Mouse (Mus musculus) olfactory bulb, adult 2 months (tissue): ENCODE data around the gene Erc2. TPM values are rescaled to one million over a fixed set of nuclear protein-coding genes. Genes with fewer than 3 reads are reported as not detected.
"Not testable (repeated sequence)": the region's sequence is repeated elsewhere in the genome, so short reads cannot be mapped to it uniquely, and the experiment has no call there.

Experiments used
- H3K27ac ChIP-seq: fragments of 200-500 bp; 2 replicates; pipeline ENCODE4 v1.5.1; 2012; ENCODE audit warnings: low read depth, low read length; ENCODE audit not compliant: insufficient read depth
- H3K4me1 ChIP-seq: fragments of 200-500 bp; 2 replicates; pipeline ENCODE4 v1.6.1; 2012; ENCODE audit warnings: low read length; ENCODE audit not compliant: control insufficient read depth, insufficient read depth
- H3K4me3 ChIP-seq: fragments of 200-500 bp; 2 replicates; pipeline ENCODE4 v1.5.1; 2012; ENCODE audit warnings: mild to moderate bottlenecking, low read depth, low read length, moderate library complexity; ENCODE audit not compliant: insufficient read depth
- CTCF ChIP-seq: fragments of 200-500 bp; IDR thresholded peaks from 2 replicates; pipeline ENCODE4 v1.5.1; 2012; ENCODE audit warnings: low read depth, mild to moderate bottlenecking, low read length, moderate library complexity; ENCODE audit not compliant: insufficient read depth
- POLR2A ChIP-seq: fragments of 200-500 bp; IDR thresholded peaks from 2 replicates; pipeline ENCODE4 v1.6.1; 2012; ENCODE audit warnings: mild to moderate bottlenecking, low read depth, low read length, moderate library complexity; ENCODE audit not compliant: insufficient read depth
- WGBS: fragments of 180-500 bp; shearing (Covaris S2); methylation state at CpG from one replicate; pipeline ENCODE4 v1.1.7; 2018; 5-methylcytosine and 5-hydroxymethylcytosine counted together
- polyA plus RNA-seq: library from polyadenylated mRNA; stranded (reverse); fragments of >200 nt; gene quantifications from 2 replicates; pipeline ENCODE4 v1.2.4, GENCODE M21; 2012; ENCODE audit warnings: low replicate concordance; ENCODE audit not compliant: missing spikeins, insufficient read depth, insufficient read length

Erc2 gene
- polyA plus RNA-seq, 1 experiment, result not detected

- no peak overlapping the region; the same call in 1 of the 2 replicates for H3K27ac ChIP-seq
- H3K4me3 ChIP-seq, result no peak overlapping the region
- peaks cover 4% of the 10 kb centered on the region; the same call in 1 of the 2 replicates for H3K4me1 ChIP-seq
- TF ChIP-seq POLR2A, result no peak
- TF ChIP-seq CTCF, result no peak
- 77% methylated on average over 6 of the region's 6 CpGs for WGBS
Observed at GRCm38 (mm10) chr14:27860371-27861046, 238.3 kb downstream of the Erc2 start.

- no peak for TF ChIP-seq CTCF
- no peak for TF ChIP-seq POLR2A
- Histone ChIP-seq H3K4me3 (no peak overlapping the region), H3K27ac (no peak overlapping the region), H3K4me1 (peaks cover 2% of the 10 kb centered on the region; the same call in 1 of the 2 replicates)
Observed at GRCm38 (mm10) chr14:27862299-27862698, 240.1 kb downstream of the Erc2 start.

GRCm38 (mm10) chr14:27867386-27867785 lies 245.2 kb downstream of the Erc2 start:
- Histone ChIP-seq H3K27ac (no peak overlapping the region), H3K4me1 (no peaks in the 10 kb centered on the region), H3K4me3 (no peak overlapping the region)
- TF ChIP-seq CTCF (no peak), POLR2A (no peak)

- Histone ChIP-seq H3K27ac (no peak overlapping the region), H3K4me3 (no peak overlapping the region), H3K4me1 (peaks cover 5% of the 10 kb centered on the region)
- WGBS, result 98% methylated on average over 1 of the region's 1 CpGs
- TF ChIP-seq CTCF, result no peak
- no peak for TF ChIP-seq POLR2A
Observed at GRCm38 (mm10) chr14:27873619-27874018, 251.4 kb downstream of the Erc2 start.

GRCm38 (mm10) chr14:27875991-27876411 lies 253.8 kb downstream of the Erc2 start:
- 35% methylated on average over 13 of the region's 13 CpGs for WGBS
- H3K27ac ChIP-seq, result no peak overlapping the region
- peaks cover 7% of the 10 kb centered on the region for H3K4me1 ChIP-seq
- TF ChIP-seq CTCF (no peak), POLR2A (no peak)
- peak overlapping the region; percentile 23 for H3K4me3 ChIP-seq

GRCm38 (mm10) chr14:27881972-27882371 lies 259.7 kb downstream of the Erc2 start:
- Histone ChIP-seq H3K27ac (no peak overlapping the region), H3K4me3 (no peak overlapping the region), H3K4me1 (0 out of 2 replicates have a peak, but pooled peaks cover 2% of the 10 kb centered on the region)
- no peak for TF ChIP-seq CTCF
- TF ChIP-seq POLR2A, result no peak
- 72% methylated on average over 5 of the region's 5 CpGs for WGBS

GRCm38 (mm10) chr14:27886337-27886736 lies 264.1 kb downstream of the Erc2 start:
- not testable (repeated sequence) for H3K4me3 ChIP-seq, H3K27ac ChIP-seq, H3K4me1 ChIP-seq
- WGBS, result 68% methylated on average over 5 of the region's 5 CpGs

- Histone ChIP-seq H3K4me3 (no peak overlapping the region), H3K27ac (no peak overlapping the region), H3K4me1 (no peaks in the 10 kb centered on the region)
- WGBS, result 77% methylated on average over 5 of the region's 5 CpGs
- TF ChIP-seq CTCF (no peak), POLR2A (no peak)
Observed at GRCm38 (mm10) chr14:27887488-27887887, 265.3 kb downstream of the Erc2 start.

- no peak overlapping the region for H3K4me3 ChIP-seq
- 71% methylated on average over 2 of the region's 2 CpGs for WGBS
- H3K27ac ChIP-seq, result no peak overlapping the region
- TF ChIP-seq CTCF, result no peak
- TF ChIP-seq POLR2A, result no peak
- no peaks in the 10 kb centered on the region for H3K4me1 ChIP-seq
Observed at GRCm38 (mm10) chr14:27889650-27890049, 267.4 kb downstream of the Erc2 start.

GRCm38 (mm10) chr14:27892416-27892815 lies 270.2 kb downstream of the Erc2 start:
- no peak overlapping the region for H3K27ac ChIP-seq
- TF ChIP-seq CTCF (no peak), POLR2A (no peak)
- H3K4me3 ChIP-seq, result no peak overlapping the region
- 94% methylated on average over 2 of the region's 2 CpGs for WGBS
- no peaks in the 10 kb centered on the region for H3K4me1 ChIP-seq
